Mouse (Mus musculus) forebrain, embryonic 10.5 days (tissue): ENCODE results near the gene Arhgap19. TPM values are rescaled to one million over a fixed set of nuclear protein-coding genes. Genes with fewer than 3 reads are reported as not detected.
A peak's percentile ranks its signal among the peaks of the same experiment; 100 is the strongest.

Experiments
- DNase-seq: peaks from one replicate; pipeline ENCODE4 v3.0.0-alpha.2; 2017; ENCODE audit warnings: low spot score; ENCODE audit errors: extremely low spot score
- H3K27ac ChIP-seq: fragments of 300-500 bp; sonication (generic); 2 replicates; pipeline ENCODE4 v1.5.1; 2016; ENCODE audit warnings: mild to moderate bottlenecking
- H3K27me3 ChIP-seq: fragments of 300-500 bp; sonication (generic); 2 replicates; pipeline ENCODE4 v1.6.1; 2016; ENCODE audit warnings: mild to moderate bottlenecking; ENCODE audit not compliant: poor library complexity, severe bottlenecking
- H3K36me3 ChIP-seq: fragments of 300-500 bp; sonication (generic); replicated peaks from 2 replicates; pipeline ENCODE4 v1.6.1; 2016; ENCODE audit warnings: mild to moderate bottlenecking, moderate library complexity
- H3K4me1 ChIP-seq: fragments of 300-500 bp; sonication (generic); 2 replicates; pipeline ENCODE4 v1.6.1; 2016
- H3K4me3 ChIP-seq: fragments of 300-500 bp; sonication (generic); 2 replicates; pipeline ENCODE4 v1.5.1; 2016; ENCODE audit warnings: mild to moderate bottlenecking, moderate library complexity
- H3K9me3 ChIP-seq: fragments of 300-500 bp; sonication (generic); 2 replicates; pipeline ENCODE4 v1.6.1; 2016; ENCODE audit warnings: mild to moderate bottlenecking, moderate library complexity
- WGBS: fragments of 180-500 bp; shearing (Covaris S2); methylation state at CpG from one replicate; pipeline ENCODE4 v1.1.7; 2016; 5-methylcytosine and 5-hydroxymethylcytosine counted together
- polyA plus RNA-seq: library from polyadenylated mRNA; unstranded; fragments of >200 nt; fragmentation: Nextera tagmentation; extraction: Ambion mirVana; gene quantifications from 2 replicates; pipeline ENCODE4 v1.2.1, GENCODE M21; 2016

The Arhgap19 gene
- polyA plus RNA-seq, 1 experiment from 2014 or later, result 50.9 TPM

GRCm38 (mm10) chr19:41745941-41746557, 55.8 kb downstream of the Arhgap19 start:
- Histone ChIP-seq H3K36me3 (no peaks in the 10 kb centered on the region), H3K4me3 (no peak overlapping the region; the same call in 1 of the 2 replicates), H3K4me1 (peaks cover 56% of the 10 kb centered on the region), H3K27ac (peak overlapping the region; percentile 71), H3K27me3 (peaks cover 97% of the 10 kb centered on the region), H3K9me3 (no peaks in the 10 kb centered on the region)
- WGBS, result 39% methylated on average over 15 of the region's 15 CpGs
- peak; percentile 56 for DNase-seq

DNA sequence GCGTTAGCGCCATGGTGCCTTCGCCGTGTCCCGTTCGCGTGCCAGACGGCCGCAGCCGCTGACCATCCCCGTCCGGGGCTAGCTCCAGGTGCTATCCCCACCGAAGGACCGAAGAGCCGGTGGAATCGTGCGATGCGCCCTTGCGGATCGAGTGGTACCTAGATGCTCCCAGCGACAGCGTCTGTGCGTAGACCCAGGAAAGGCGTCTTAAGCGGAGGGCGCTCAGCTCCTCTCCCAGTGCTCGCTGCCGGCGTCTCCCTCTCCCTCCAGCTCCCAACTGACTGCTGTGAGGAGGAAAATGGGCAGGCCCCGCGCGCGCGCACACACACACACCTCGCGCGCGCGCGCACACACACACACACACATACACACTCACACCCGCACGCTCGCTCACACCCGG, 58.5 kb downstream of the Arhgap19 start, which contains the start of gene Slit1:
Slit1 (minus strand) TSS at position 270 of the 400 bp plus-strand sequence.
- peak within 1 kb of the TSS; percentile 64 for H3K4me3 ChIP-seq
- under 1% methylated on average over 44 of the region's 44 CpGs for WGBS
- DNase-seq, result peak; percentile 51
- H3K27me3 ChIP-seq, result peaks cover 100% of the 10 kb centered on the region
- H3K27ac ChIP-seq, result peak within 1 kb of the TSS; percentile 76
- no peaks in the 10 kb centered on the region for H3K36me3 ChIP-seq
- H3K4me1 ChIP-seq, result peaks cover 60% of the 10 kb centered on the region
- no peaks in the 10 kb centered on the region for H3K9me3 ChIP-seq

DNA sequence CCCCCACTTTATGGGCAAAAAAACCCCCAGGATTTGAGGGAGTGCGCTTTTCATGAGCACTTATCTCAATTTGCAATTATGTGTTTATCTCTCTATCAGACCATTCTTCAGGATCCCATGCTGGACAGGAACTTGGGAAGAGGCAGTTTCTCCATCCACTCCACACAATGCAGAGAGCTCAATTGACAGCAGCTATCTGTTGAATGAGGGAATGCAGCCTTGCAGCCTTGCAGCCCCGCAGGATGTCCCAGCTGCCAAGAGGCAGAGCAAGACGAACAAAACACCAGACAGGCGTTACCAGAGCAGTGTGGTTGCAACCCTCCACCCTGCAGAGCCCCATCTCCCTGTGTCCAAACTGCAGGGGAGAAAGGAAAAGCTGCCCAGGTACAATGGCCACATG, 63.0 kb downstream of the Arhgap19 start:
- no peaks in the 10 kb centered on the region for H3K9me3 ChIP-seq
- H3K27me3 ChIP-seq, result peaks cover 100% of the 10 kb centered on the region
- H3K4me1 ChIP-seq, result peaks cover 52% of the 10 kb centered on the region
- H3K36me3 ChIP-seq, result no peaks in the 10 kb centered on the region
- no peak for DNase-seq
- 15% methylated on average over 4 of the region's 4 CpGs for WGBS
- no peak overlapping the region for H3K4me3 ChIP-seq
- no peak overlapping the region for H3K27ac ChIP-seq

DNA sequence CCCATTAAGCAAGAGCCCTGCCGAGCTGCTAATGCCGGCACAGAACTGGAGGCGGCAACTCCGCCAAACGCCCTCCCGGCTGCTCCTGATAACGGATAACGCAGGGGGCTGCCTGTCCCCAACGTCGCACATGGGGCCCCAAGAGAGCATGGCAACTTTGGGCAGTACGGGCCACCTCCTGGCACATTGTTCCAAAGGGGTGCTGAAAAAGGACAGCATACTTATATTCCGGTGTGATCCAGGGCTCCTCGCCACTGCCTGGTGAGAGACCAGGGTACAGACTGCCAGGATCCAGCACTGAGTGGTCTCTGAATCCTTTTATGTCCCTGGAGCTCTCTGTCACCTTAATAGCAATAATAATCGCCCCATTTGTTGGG, 63.4 kb downstream of the Arhgap19 start:
- no peaks in the 10 kb centered on the region for H3K36me3 ChIP-seq
- H3K27me3 ChIP-seq, result peaks cover 100% of the 10 kb centered on the region
- DNase-seq, result no peak
- H3K27ac ChIP-seq, result peak overlapping the region; percentile 0; the same call in 1 of the 2 replicates
- no peaks in the 10 kb centered on the region for H3K9me3 ChIP-seq
- peaks cover 48% of the 10 kb centered on the region for H3K4me1 ChIP-seq
- peak overlapping the region; percentile 34 for H3K4me3 ChIP-seq
- 7% methylated on average over 14 of the region's 14 CpGs for WGBS

DNA sequence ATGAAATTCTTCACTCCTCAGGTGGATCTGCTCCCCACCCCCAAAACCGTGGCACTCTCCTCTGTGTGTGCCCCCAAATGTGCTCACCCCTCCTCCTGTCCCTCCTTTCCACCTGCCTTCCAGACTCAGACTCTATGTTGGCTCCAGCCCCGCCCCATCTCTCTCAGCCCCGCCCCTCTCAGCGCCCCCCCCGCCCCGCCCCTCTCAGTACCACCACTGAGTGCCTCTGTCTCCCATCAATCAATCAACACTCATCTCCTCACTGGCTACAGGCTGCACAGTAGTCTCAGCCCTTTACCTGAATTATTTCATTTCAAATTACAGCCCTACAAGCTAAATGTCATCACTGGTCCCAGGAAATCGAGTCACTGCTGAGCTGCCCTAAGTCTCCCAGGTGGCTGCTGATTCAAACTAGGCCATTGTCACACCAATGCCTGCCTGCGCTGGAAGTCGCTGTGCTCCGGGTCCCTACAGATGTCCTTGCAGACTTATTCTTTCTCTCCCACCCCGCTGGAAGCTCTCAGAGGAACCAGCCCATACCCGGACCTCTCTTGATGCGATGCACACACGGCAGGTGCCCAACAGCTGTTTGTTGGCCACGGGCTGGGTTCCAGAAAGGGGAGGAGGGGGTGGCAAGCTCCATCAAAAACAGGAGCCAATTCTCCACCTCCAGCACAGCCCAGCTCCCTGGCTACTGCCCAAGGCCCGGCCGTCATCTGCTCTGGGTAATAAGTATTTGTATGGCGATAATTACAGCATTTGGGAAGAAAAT, 64.0 kb downstream of the Arhgap19 start:
- Histone ChIP-seq H3K9me3 (no peaks in the 10 kb centered on the region), H3K36me3 (no peaks in the 10 kb centered on the region), H3K27ac (peak overlapping the region; percentile 0), H3K4me3 (peak overlapping the region; percentile 34), H3K4me1 (peaks cover 42% of the 10 kb centered on the region), H3K27me3 (peaks cover 100% of the 10 kb centered on the region)
- DNase-seq, result no peak
- 1% methylated on average over 18 of the region's 18 CpGs for WGBS

- no peak for DNase-seq
- Histone ChIP-seq H3K9me3 (peaks cover 13% of the 10 kb centered on the region; the same call in 1 of the 2 replicates), H3K4me3 (no peak overlapping the region), H3K36me3 (no peaks in the 10 kb centered on the region), H3K27ac (0 out of 2 replicates have a peak overlapping the region, but pooled peaks have one; percentile 35), H3K27me3 (peaks cover 84% of the 10 kb centered on the region), H3K4me1 (peaks cover 37% of the 10 kb centered on the region)
- WGBS, result 11% methylated on average over 10 of the region's 10 CpGs
Measured at GRCm38 (mm10) chr19:41734685-41735084, 67.2 kb downstream of the Arhgap19 start.

GRCm38 (mm10) chr19:41725491-41725890, 76.4 kb downstream of the Arhgap19 start:
- Histone ChIP-seq H3K4me3 (no peak overlapping the region), H3K9me3 (peaks cover 2% of the 10 kb centered on the region; the same call in 1 of the 2 replicates), H3K27ac (no peak overlapping the region), H3K27me3 (peaks cover 83% of the 10 kb centered on the region), H3K4me1 (peaks cover 20% of the 10 kb centered on the region), H3K36me3 (no peaks in the 10 kb centered on the region)
- WGBS, result 34% methylated on average over 2 of the region's 2 CpGs
- no peak for DNase-seq

- 36% methylated on average over 9 of the region's 9 CpGs for WGBS
Measured at GRCm38 (mm10) chr19:41724831-41725470, 76.9 kb downstream of the Arhgap19 start.

DNA sequence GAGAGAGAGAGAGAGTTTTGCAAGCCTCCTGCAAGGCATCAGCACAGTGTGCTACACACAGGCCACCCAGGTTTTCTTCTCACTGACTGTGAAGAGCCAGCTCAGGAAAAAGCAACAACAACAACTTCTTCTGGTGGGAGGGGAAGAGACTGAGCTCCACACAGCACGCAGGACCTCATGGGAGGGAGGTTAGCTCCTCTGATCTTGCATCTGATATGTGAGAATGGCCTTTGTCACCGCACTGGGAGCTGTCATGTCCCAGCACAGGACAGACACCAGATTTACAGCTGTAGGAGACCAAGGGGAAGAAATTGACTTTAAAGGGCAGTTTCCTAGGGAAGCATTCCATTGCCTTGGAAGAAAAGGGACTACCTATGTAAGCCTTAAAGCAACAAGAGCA, 78.5 kb downstream of the Arhgap19 start:
- Histone ChIP-seq H3K4me1 (peaks cover 37% of the 10 kb centered on the region), H3K27me3 (peaks cover 83% of the 10 kb centered on the region), H3K36me3 (no peaks in the 10 kb centered on the region), H3K4me3 (no peak overlapping the region), H3K27ac (no peak overlapping the region; the same call in 1 of the 2 replicates), H3K9me3 (no peaks in the 10 kb centered on the region)
- 55% methylated on average over 2 of the region's 2 CpGs for WGBS
- no peak for DNase-seq

More at GRCm38 (mm10) chr19:41724831-41725470, 76.9 kb downstream of the Arhgap19 start:
- Histone ChIP-seq H3K27me3 (peaks cover 83% of the 10 kb centered on the region), H3K27ac (no peak overlapping the region), H3K9me3 (no peaks in the 10 kb centered on the region), H3K36me3 (no peaks in the 10 kb centered on the region), H3K4me3 (no peak overlapping the region), H3K4me1 (peaks cover 21% of the 10 kb centered on the region)
- peak; percentile 61 for DNase-seq

DNA sequence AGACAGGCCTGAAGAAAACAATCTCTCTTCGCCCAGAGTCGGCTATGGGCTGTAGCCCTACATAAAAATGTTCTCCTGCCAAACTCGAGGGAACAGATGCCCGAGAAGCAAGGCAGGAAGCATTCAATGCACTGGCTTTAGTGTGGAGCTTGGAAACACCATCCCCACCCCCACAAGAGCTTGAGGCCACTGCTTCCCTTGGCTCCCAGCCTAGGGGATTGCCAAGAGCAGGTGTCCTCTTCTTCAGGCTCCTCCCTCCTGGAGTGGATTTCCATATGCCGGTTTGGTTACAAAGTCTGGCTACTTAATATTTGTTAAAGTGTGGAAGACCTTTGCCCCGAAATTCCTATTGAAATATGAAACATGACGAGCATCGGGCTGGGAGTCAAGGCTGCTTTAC, 82.4 kb downstream of the Arhgap19 start:
- peaks cover 62% of the 10 kb centered on the region for H3K4me1 ChIP-seq
- H3K27me3 ChIP-seq, result peaks cover 92% of the 10 kb centered on the region
- no peak overlapping the region for H3K27ac ChIP-seq
- DNase-seq, result no peak
- no peaks in the 10 kb centered on the region for H3K36me3 ChIP-seq
- 86% methylated on average over 8 of the region's 8 CpGs for WGBS
- no peaks in the 10 kb centered on the region for H3K9me3 ChIP-seq
- H3K4me3 ChIP-seq, result no peak overlapping the region
